Mouse (Mus musculus) A20 (cell line): ENCODE results near the gene Ifnar1.
"Not testable (repeated sequence)": the region's sequence is repeated elsewhere in the genome, so short reads cannot be mapped to it uniquely, and the experiment has no call there.

Experiments used
- DNase-seq: peaks from one replicate; pipeline ENCODE4 v3.0.0-alpha.2; 2011; ENCODE audit warnings: low read depth, low spot score

Ifnar1 gene

DNA sequence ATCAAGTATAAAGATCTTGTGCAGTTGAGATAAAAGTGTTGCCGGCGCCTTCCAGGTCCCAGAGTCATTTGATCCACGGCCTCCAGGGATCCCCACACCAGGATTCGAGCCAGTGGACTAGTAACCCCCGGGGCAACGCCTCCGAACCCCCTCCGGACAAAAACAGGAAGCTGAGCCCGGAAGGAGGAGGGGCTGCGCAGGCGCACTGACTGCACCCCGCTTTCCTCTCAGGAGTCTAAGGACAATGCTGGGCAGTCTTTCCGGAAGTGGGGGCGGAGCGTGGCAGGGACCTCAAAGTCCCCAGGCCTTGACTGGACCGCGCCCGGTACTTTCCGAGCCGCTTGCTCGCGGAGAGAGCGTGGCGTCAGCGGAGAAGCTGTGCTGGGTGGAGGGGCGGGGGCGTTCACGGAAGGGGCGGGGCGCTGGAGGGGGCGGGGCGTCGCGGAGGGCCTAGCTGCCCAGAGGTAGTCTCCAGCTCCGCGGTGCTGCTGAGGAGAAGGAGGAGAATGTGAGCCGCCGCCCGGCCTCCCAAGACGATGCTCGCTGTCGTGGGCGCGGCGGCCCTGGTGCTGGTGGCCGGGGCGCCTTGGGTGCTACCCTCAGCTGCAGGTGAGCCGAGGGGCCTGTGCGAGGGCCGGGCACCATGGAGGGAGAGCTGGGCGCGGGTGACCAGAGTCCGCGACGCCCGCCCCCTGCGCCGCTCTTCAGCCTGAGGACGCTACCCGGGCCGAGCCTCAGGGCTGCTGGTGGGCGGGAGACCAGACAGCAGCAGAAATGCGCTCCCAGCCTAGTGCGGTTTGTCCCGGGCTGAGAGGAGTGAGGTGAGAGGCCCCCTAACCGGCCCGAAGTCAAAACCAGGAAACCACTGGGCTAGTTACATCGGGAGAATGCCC is at the start of gene Ifnar1:
Ifnar1 (plus strand) TSS at position 431 of the 893 bp plus-strand sequence.
- DNase-seq, result peak; percentile 100

DNA sequence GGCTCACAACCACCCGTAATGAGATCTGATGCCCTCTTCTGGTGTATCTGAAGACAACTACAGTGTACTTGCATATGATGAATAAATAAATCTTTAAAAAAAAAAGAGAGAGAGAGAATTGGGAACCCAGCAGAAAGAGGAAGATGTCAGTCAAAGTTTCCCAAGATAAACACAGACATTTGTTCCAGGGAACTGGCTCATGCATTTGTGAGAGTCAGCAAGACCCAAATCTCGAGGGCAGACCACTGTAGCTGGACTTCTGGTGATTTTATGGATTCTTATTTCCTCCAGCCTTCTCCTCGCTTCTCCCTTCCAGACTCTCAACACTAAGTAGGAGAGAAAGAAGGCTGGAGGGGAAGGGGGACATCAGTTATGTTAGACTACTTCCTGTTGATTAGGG is 47.0 kb upstream of the Ifnar1 start:
- DNase-seq, result no peak

DNA sequence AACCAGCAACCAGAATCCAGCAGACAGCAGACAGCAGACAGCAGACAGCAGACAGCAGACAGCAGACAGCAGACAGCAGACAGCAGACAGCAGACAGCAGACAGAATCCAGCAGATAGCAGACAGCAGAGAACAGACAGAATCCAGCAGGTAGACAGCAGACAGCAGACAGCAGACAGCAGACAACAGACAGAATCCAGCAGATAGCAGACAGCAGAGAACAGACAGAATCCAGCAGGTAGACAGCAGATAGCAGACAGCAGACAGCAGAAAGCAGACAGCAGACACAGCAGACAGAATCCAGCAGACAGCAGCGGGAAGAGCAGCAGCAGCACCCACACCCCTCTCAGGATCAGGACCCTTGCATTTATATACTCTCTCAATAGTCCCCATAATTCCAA is 46.4 kb upstream of the Ifnar1 start:
- not testable (repeated sequence) for DNase-seq

GRCm38 (mm10) chr16:91441366-91441765 is 43.7 kb upstream of the Ifnar1 start:
- DNase-seq, result no peak

DNA sequence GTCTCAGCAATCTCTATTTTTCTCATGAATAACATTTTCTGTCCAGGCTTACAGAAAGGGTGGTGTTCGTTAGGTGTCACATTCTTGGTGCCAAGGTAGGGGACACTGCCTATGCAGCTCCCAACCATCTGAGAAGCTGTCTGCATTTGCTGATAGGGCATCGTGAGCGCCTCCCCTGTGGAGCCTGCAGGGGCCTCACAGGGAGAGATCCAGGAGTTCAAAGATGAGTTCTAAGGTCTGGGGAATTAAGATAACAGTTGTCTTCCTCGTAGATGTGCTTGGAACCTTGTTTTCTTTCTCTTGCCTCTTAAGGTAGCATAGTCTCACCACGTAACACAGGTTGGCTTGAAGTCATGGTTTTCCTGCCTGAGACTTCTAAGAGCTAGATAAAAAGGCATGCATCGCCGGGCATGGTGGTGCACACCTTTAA is 43.2 kb upstream of the Ifnar1 start:
- DNase-seq, result no peak

- DNase-seq, result no peak
Measured at GRCm38 (mm10) chr16:91442446-91442845, 42.6 kb upstream of the Ifnar1 start.

DNA sequence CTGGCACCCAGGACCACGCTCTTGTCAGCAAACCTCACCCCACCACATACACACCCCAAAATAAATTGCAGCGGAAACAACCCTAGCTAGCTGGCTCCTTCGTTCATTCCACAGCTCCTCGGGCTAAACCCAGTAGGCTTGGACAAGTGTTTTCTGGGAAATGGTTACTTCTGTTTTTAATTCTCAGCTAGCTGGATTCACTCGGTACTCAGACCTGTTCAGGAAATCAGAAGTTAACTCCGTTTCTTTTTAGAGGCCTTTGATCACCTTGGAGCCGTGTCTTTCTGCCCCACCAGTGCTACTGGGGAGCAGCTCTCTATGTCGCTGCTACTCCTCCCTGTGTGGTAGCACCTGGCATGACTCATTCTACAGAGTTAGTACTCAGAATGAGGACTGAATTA is 41.8 kb upstream of the Ifnar1 start:
- no peak for DNase-seq

- peak; percentile 40 for DNase-seq
Measured at GRCm38 (mm10) chr16:91444847-91445246, 40.2 kb upstream of the Ifnar1 start.

DNA sequence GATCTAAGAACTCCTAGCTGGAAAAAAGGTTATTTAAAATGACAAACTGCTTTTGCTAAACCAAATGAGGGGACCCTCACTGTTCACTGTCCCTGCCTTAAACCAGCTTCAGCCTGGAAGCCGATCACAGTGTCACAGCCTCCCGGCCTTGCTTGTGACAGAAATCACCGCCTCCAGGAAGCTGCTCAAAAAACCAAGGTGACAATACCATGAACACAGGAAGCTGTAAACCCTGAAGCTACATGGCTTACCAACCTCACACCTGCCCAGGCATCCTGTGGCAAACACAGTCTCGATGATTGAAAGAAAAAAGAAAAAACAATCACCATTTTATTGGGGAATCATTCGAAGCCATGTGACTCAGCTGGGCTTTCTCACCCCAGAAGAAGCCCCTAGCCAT is 39.5 kb upstream of the Ifnar1 start:
- DNase-seq, result peak; percentile 53

- DNase-seq, result peak; percentile 86
Measured at GRCm38 (mm10) chr16:91446778-91447511, 38.1 kb upstream of the Ifnar1 start.

GRCm38 (mm10) chr16:91447512-91447900 is 37.5 kb upstream of the Ifnar1 start:
- no peak for DNase-seq

- peak; percentile 39 for DNase-seq
Measured at GRCm38 (mm10) chr16:91448088-91448487, 37.0 kb upstream of the Ifnar1 start.

- DNase-seq, result no peak
Measured at GRCm38 (mm10) chr16:91448895-91449294, 36.1 kb upstream of the Ifnar1 start.

GRCm38 (mm10) chr16:91450137-91451064 is 34.6 kb upstream of the Ifnar1 start:
- peak; percentile 49 for DNase-seq

DNA sequence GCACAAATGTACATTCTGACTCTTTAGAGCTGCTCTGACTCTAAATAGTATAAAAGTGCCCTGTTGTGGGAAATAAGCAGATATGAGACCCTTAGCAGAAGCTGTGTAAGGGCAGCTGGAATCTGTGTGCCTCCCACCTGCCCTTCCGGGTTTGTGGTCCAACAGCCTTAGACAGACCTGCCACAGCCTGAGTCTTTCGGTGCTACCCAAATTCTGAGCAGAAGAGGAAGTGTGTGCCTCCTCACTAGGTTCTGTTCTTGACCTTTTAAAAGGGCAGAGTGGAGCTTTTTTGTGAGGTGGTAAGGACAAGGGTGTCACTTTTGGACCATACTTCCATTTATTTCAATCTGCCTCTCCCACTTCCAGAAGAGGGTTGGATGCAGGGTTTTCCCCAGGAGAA is 33.1 kb upstream of the Ifnar1 start:
- DNase-seq, result peak; percentile 86

DNA sequence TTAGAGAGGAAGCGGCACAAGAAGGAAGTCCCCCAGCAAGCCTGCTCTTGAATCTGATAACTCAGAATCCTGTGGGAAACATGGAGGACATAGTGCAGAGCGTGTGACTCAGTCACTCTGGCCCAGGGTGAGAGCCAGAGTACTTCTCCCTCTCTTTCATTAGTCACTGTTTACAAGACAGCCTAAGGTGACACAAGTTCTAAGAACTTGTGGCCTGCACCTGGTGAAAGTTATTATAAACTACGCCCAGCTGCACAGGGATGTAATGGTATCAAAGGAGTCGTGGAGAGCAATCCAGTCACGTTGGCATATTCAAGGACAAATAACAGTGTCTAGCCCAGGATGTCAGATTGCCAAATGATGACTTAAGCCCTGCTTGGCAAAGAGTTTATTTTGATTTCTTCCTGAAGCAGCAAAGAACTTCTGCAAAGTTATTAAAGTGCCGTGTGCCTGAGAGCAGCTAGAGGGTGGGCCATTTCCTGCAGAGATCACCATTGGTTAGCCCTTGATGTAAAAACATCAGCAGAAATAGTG is 32.6 kb upstream of the Ifnar1 start:
- peak; percentile 77 for DNase-seq

GRCm38 (mm10) chr16:91455868-91456267 is 29.2 kb upstream of the Ifnar1 start:
- DNase-seq, result peak; percentile 76

DNA sequence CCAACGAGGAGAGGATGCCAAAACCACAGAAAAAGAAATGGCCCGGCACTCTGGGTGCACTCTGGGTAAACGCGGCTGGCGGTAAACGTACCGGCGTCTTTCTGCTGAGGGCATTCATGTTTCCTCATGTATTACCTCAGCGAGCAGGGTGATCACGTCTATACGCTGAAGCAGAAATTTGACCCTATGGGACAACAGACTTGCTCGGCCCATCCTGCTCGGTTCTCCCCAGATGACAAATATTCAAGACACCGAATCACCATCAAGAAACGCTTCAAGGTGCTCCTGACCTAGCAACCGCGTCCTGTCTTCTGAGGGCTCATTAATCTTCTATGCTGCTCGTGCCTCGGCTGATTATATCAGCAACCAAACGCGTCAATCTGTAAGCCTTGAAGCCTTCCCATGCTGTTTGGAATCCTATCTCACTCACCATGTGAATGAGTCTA is 26.7 kb upstream of the Ifnar1 start:
- no peak for DNase-seq

GRCm38 (mm10) chr16:91458976-91459375 is 26.1 kb upstream of the Ifnar1 start:
- DNase-seq, result no peak

GRCm38 (mm10) chr16:91459396-91459795 is 25.6 kb upstream of the Ifnar1 start:
- DNase-seq, result peak; percentile 56

DNA sequence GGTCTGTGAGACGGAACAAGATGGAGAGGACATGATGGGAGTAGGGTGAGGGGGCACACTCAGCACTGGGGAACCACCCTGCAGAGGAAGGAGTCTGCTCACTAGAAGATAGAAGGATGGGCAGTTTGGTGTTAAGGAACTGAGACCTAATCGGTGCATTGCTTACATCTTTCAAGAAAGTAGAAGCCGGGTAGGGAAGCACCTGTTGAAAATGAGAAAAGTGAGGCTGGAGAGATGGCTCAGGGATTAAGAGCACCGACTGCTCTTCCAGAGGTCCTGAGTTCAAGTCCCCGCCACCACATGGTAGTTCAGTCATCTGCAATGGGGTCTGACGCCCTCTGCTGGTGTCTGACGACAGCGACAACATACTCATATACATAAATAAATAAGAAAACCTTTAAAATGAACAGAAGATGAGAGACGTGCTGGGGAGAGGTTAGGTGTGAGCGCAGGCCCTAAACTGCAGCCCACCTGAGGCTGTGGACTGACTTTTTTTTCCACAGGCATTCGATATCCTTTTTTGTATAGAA is 25.1 kb upstream of the Ifnar1 start:
- DNase-seq, result peak; percentile 82
